Mouse (Mus musculus) gastrocnemius, adult 8-10 months (tissue): ENCODE measurements around the gene Scrn1. TPM values are rescaled to one million over a fixed set of nuclear protein-coding genes. Genes with fewer than 3 reads are reported as not detected.

Experiments
- DNase-seq, 2 experiments: peaks; one replicate each; pipeline ENCODE4 v3.0.0; 2022; ENCODE audit warnings: low spot score in 2 of 2
- total RNA-seq, 4 experiments: library from RNA; stranded (reverse); gene quantifications; 2 replicates each; pipeline ENCODE4 v1.2.4; 2022

Gene Scrn1
- total RNA-seq, 4 experiments from 2014 or later: 0.80 to 1.7 (median 1.2) TPM

- no peak for DNase-seq
Measured at GRCm38 (mm10) chr6:54475926-54476667, 90.2 kb downstream of the Scrn1 start.

DNA sequence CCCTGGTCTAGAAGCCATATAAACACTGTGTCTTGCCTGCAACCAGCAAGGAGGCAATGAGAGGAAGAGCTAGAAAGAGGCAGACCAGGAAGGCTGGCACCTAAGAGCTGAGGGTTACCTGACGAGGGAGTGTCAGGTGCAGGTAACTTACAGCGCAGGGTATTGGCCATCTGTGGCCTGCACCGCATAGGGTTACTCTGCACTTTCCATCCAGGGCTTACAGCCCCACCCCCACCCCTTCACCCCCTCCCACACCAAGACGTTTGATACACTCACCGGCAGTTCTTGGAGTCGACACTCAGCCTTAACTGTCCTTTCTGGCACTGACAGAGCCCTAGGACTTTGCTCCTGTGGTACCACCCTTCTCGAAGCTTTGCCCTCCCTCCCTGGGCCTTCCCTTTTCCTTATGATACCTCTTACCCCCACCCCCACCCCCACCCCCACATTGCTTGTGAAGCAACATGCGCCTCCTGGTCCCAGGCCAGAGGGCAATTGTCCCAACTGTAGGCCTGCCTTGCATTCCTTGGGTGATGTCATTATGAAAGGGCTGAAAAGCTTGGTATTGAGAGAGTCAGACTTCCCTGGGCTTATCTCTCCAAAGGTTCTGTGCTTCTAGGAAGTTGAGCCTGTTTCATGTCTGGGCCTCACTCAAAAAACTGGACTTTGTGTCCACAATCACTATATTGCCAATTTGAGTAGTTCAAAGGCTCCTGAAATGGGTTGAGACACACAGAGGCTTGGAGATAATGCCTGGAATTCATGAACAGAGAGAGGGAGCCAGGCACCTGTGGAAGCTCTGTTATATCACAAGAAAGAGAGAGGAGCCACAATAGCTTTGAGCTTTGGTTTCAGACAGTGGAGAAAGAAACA is 93.2 kb downstream of the Scrn1 start:
- no peak for DNase-seq

DNA sequence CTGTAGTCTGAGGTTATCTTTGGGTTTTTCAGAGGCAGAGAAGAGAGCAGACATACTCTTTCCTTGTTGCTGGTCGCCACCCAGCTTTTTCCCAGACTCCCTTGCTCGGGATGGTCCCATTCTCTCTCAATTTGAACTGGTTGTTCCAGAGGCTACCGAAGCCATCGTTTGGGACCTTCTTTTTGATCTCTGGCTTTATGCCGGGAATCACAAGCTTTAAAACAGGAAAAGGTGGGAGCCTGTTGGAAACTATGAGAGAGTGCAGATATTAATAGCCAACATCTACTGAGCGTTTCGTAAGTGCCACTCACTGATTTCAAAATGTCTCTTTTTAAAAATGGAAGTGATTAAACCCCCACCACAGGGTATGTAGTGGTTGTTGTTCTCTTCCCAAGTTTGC is 94.4 kb downstream of the Scrn1 start:
- no peak for DNase-seq

- no peak for DNase-seq
Measured at GRCm38 (mm10) chr6:54467371-54467770, 98.9 kb downstream of the Scrn1 start.

DNA sequence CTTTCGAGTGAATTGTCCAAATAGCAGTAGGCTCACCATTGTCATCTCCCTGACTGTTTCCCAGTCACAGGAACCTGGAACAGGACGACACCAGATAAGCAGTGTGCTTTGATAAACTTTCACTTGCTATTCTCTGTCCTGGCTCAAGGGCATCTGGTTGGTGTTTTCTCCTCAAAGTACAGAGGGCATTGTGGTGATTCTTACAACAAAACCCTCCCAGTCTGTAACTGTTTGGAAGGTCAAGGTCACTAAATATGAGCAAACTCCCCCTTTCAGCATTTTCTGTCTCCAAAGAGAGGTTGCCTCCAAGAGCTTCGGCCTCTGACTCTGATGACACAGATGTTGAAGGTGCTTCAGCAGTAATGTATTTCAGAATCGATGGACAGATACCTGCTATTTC is 101.4 kb downstream of the Scrn1 start:
- DNase-seq: no peak

DNA sequence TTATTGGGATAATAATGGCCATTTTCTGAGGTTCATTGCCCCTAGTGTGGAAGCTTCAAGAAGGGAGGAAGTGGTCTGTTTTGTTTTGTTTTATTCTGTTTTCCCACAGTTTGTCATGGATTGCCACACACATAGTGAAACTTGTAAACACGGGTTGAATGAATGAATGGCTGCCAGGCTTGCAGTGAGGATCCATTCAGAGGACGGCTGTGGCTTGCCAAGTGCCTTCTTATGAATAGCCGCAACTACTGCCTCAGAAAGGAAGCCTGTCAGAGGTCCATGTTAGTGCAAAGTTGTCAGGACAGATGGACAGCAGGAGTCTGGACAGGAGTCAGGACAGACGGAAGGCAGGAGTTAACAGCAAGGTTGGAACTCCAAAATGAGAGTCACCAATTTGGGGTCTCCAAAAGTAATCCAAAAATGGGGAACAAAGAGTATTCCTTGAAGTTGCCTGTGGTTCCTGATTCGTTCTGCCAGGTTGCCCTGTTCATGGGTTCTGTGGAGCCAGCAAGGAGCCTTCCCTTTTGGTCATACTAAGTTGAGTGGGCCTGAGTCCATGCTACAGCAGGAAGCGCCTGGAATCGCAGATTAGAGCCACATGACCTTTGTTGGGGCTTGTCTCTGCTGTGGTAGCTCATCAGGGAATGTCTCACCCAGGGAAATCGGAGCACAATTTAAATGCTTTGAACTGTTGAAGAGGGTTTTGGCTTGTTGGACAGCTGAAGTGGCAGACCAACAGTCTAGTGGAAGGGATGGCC is 102.4 kb downstream of the Scrn1 start:
- no peak for DNase-seq

- DNase-seq: no peak
Measured at GRCm38 (mm10) chr6:54462766-54463165, 103.5 kb downstream of the Scrn1 start.

DNA sequence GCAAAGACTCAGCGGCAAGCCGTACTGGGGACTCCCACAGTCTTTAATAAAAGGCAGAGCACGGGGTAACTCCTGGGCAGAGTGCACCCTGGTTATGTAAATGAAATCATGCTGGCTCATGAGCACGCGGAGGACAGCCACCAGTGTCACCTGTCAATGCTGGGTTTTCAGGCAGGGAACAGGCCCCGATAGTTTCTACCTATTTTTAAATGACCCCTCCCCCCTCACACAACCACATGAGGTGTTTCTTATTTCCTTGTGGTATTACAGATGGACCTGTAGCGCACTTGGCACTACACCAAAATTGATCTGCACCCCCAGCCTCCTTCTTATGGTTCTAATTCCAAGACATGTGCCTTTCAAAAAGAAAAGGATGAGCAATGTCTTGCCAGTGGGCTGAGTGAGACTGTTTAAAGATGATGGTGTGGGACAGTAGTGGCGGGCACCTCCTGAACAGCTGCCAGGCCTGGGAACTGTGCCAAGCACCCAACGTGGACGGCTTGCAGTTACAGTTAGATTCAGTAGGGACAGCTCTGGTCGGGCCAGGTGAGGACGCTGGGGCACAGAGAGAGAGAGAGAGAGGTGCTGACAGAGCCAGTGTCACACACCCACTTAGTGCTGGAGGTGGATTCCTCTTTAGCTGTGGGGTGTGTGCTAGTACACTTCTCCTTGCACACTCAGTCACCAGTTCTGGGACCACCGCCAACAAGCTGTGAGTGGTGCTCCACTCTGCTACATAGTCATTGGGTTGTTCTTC is 105.2 kb downstream of the Scrn1 start:
- peak; percentile 46 to 56 for DNase-seq

DNA sequence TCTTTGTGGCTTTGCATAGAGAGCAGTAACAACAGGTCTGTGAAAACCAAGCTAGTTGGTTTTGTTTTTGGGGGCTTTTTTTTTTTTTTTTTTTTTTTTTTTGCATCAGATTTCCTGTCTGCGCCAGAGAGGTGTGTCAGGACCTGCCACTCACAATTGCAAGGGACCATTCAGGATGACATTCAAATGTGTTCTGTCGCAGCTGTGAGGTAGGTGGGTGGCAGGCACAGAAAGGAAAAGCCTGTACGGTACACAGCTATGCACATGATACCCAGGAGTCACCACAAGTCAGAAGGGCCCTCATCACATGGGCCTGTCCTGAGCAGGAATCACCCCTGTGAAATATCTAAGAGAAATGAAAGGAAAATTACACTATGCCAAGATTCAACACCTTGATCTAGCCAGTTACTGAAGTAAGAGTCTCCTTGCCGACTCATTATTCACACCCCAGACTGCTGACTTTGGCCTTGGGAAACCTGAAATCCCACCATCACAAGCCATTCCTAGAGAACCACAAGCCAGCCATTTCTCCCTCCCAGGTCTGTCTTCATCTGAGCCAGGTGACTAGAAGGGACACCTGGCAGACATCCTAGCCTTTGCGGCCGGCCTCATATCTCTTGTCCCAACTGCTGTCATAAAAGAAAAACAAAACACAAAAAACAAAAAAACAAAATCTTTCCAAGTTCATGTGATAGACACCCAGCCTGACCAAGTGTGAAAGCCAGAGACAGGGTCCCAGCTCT is 105.9 kb downstream of the Scrn1 start:
- no peak for DNase-seq

- DNase-seq: no peak
Measured at GRCm38 (mm10) chr6:54459661-54460060, 106.6 kb downstream of the Scrn1 start.

Other genes with a start within 250 kb of the Scrn1 start
- gene Prr15, start 240.7 kb downstream of the Scrn1 start, total RNA-seq: 1 to 10 TPM in 2 of 4 experiments, under 1 TPM in 2; 0.62 to 1.3 (median 1.1) TPM
- 10 to 100 TPM; 12.5 to 17.2 (median 13.2) TPM for gene Wipf3, start 136.9 kb downstream of the Scrn1 start, total RNA-seq
- gene Plekha8, start 28.6 kb upstream of the Scrn1 start, total RNA-seq: 1 to 10 TPM; 3.3 to 4.8 (median 3.4) TPM
- 1 to 10 TPM; 3.8 to 5.3 (median 4.8) TPM for gene Fkbp14, start 30.8 kb upstream of the Scrn1 start, total RNA-seq
- gene Mturn, start 115.1 kb upstream of the Scrn1 start, total RNA-seq: 1 to 10 TPM; 4.8 to 6.6 (median 6.1) TPM